Mouse (Mus musculus) left cerebral cortex, postnatal 25 days (tissue): ENCODE measurements at regions not wholly inside any gene's neighbourhood (a gene's known extent, or its start where the extent isn't known, plus 50 kb on each side); places are given as distances from the start of the nearest gene placed in this dataset.
"Not testable (repeated sequence)": the region's sequence is repeated elsewhere in the genome, so short reads cannot be mapped to it uniquely, and the experiment has no call there.

Source experiments
- DNase-seq, 2 experiments: peaks; one replicate each; pipeline ENCODE4 v3.0.0; 2022; ENCODE audit warnings: low spot score in 2 of 2, mixed read lengths in 1 of 2
- intact Hi-C: fragments of 180-260 bp; cut with DNase I; formaldehyde crosslinking; loops from one replicate; pipeline ENCODE4 v1.15.1; 2025

- intact Hi-C loops, result not testable (repeated sequence)
- peak; percentile 52 to 64 for DNase-seq
Measured at GRCm38 (mm10) chr12:17852138-17852537, 161.5 kb downstream of the Hpcal1 start.

GRCm38 (mm10) chr12:17872491-17872890 lies 181.8 kb downstream of the Hpcal1 start:
- DNase-seq, intact Hi-C loops: not testable (repeated sequence)

GRCm38 (mm10) chr12:17881371-17882116 lies 190.9 kb downstream of the Hpcal1 start:
- peak; percentile 88 to 94 for DNase-seq
- intact Hi-C loops, result loop anchor here (5.0 kb wide), 1 partner anchor 324 kb away; no protein-coding TSS in a partner anchor

- intact Hi-C loops, result loop anchor here (5.0 kb wide), 1 partner anchor 325 kb away; no protein-coding TSS in a partner anchor
Measured at GRCm38 (mm10) chr12:17882117-17883116, 191.8 kb downstream of the Hpcal1 start.

GRCm38 (mm10) chr12:17891663-17892310 lies 201.1 kb downstream of the Hpcal1 start:
- intact Hi-C loops, DNase-seq: not testable (repeated sequence)

More at GRCm38 (mm10) chr12:17882117-17883116, 191.8 kb downstream of the Hpcal1 start:
- DNase-seq, result peak; percentile 12 to 13

GRCm38 (mm10) chr12:17913058-17913457 lies 222.4 kb downstream of the Hpcal1 start:
- DNase-seq, intact Hi-C loops: not testable (repeated sequence)
